Comparison of ENCODE assay signal across 8 mouse cellular contexts in the genomic region with DNA sequence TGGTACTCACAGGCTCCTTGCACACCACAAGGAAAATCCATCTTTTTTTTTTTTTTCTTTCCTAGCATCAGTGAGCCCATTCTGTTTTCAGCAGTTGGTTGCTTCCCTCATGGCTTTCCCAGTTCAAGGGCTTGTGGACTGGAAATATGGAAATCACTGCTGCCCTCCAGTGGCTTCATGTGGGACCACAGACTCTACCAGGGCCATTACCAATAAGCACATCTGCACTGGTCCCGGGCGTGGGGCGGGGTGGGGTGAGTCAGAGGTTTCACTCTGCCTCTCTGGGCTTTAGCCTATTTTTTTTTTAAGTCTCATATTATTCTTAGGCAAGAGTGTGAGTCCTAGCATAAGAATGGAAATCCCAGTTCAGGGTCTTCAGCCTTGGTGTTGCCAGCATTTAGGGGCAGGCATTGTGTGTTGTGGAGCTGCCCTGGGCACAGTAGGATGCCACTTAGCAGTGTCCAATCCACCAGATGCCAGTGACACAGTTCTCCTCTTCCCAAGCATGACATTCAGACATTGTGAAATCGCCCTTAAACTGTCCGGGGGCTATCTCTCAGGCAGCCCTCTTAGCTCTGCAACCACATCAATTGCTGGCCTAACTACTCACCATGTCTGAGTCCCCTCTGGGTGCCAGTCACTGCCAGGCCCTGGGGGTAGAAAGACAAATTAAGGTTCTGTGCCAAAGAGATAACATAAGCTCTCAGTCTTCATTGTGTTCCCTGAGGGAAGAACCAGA.
DNase-seq lines count a peak whose midpoint lies in the region; ATAC-seq lines count a peak whose summit lies in the region.

No protein-coding gene starts in this region.

- DNase-seq in 416B (ENCODE audit: low read depth): peak; percentile 90
- peak; percentile 44 for DNase-seq in adrenal gland, adult 8-10 months
- DNase-seq in embryo, embryonic 10.5 days (ENCODE audit: low spot score): peak; percentile 92
- peak; percentile 88 for DNase-seq in gastrocnemius, postnatal 25 days
- peak; percentile 70 to 79 for DNase-seq in left cerebral cortex, postnatal 10 days (ENCODE audit: extremely low spot score in 1 of 2, low spot score in 2 of 2)
- peak; percentile 46 to 70 for DNase-seq in spleen, postnatal 4 days (ENCODE audit: low spot score in 2 of 2)

- H3K27me3 ChIP-seq in midbrain, embryonic 12.5 days: peaks cover 36% of the 10 kb centered on the region

- peaks cover 5% of the 10 kb centered on the region; the same call in 1 of the 2 replicates for H3K4me1 ChIP-seq in midbrain, embryonic 12.5 days

- no peak overlapping the region for H3K27ac ChIP-seq in midbrain, embryonic 12.5 days (replicated peaks)

- H3K4me3 ChIP-seq in midbrain, embryonic 12.5 days: no peak overlapping the region

- H3K9me3 ChIP-seq in midbrain, embryonic 12.5 days: no peaks in the 10 kb centered on the region

- no peak overlapping the region for H3K4me2 ChIP-seq in midbrain, embryonic 12.5 days (replicated peaks)

- intact Hi-C loops in left cerebral cortex, postnatal 10 days (cut with DNase I): loop anchor here (5.0 kb wide), 1 partner anchor 190 kb away; a partner anchor contains a TSS

- WGBS in midbrain, embryonic 12.5 days: 51% methylated on average over 5 of the region's 5 CpGs

- H3K9ac ChIP-seq in midbrain, embryonic 12.5 days (replicated peaks): no peak overlapping the region

- ATAC-seq in inflammation-experienced regulatory T-cells, adult 6 months: peak; percentile 58
- ATAC-seq in midbrain, embryonic 12.5 days (ENCODE audit: low FRiP score, low read depth): peak; percentile 54

- H3K36me3 ChIP-seq in midbrain, embryonic 12.5 days: 0 out of 2 replicates have a peak, but pooled peaks cover 5% of the 10 kb centered on the region
